Mouse (Mus musculus): ENCODE data around the gene Lsmem1.

The Lsmem1 gene

GRCm38 (mm10) chr12:40140706-40141105 lies 58.6 kb downstream of the Lsmem1 start:
- no peak for DNase-seq (ENCODE audit: low read depth, low spot score)

GRCm38 (mm10) chr12:40139484-40140245 lies 59.6 kb downstream of the Lsmem1 start:
- no peak for DNase-seq (ENCODE audit: low read depth, low spot score)

GRCm38 (mm10) chr12:40134529-40134928 lies 64.8 kb downstream of the Lsmem1 start:
- DNase-seq (ENCODE audit: low read depth, low spot score), result no peak

GRCm38 (mm10) chr12:40133573-40134271 lies 65.6 kb downstream of the Lsmem1 start, which contains the start of gene Scin:
TSS of gene Scin (minus strand) at chr12:40134228.
- DNase-seq (ENCODE audit: low read depth, low spot score), result no peak

- no peak for DNase-seq (ENCODE audit: low read depth, low spot score)
Observed at GRCm38 (mm10) chr12:40133194-40133572, 66.1 kb downstream of the Lsmem1 start.
